Mouse (Mus musculus): ENCODE results near the gene Pvalb.

Pvalb gene

DNA sequence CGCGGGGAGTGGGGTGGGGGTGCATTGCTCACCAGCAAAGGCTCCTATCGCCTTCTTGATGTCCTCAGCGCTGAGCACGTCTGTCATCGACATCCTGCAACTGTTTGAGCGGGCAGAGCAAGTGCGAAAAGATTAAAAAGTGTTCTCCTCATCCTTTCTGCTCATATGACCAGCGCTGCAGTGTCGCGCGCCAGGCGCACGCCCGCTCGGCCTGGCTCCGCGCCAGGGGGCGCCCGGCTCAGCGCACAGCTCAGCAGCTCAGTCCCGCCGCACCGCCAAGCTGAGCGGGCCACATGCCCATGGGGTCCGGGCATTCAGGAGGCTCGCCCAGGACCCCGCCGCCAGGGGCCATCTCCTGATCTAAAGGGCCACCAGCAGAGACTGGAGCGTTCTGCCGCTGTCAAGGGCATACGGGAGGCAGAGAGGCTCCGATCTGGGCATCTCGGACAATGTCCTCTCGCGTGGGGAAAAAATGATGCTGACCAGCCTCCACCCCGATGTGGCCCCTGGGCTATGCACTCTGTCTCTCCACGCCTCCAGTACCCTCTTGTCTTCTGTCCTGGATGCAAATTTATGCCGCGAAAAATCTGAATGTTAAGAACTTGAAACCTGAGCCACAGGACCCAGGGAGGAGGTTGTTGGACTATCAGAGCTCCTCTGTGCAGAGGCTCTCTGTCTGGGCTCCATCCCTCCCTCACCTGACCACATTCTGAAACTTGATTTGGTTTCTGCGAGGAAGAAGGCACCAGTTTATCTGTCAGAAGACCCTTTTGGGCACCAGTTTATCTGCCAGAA is 1.9 kb downstream of the Pvalb start:
- in situ Hi-C loops (cut with MboI, MseI), result no loop called here

DNA sequence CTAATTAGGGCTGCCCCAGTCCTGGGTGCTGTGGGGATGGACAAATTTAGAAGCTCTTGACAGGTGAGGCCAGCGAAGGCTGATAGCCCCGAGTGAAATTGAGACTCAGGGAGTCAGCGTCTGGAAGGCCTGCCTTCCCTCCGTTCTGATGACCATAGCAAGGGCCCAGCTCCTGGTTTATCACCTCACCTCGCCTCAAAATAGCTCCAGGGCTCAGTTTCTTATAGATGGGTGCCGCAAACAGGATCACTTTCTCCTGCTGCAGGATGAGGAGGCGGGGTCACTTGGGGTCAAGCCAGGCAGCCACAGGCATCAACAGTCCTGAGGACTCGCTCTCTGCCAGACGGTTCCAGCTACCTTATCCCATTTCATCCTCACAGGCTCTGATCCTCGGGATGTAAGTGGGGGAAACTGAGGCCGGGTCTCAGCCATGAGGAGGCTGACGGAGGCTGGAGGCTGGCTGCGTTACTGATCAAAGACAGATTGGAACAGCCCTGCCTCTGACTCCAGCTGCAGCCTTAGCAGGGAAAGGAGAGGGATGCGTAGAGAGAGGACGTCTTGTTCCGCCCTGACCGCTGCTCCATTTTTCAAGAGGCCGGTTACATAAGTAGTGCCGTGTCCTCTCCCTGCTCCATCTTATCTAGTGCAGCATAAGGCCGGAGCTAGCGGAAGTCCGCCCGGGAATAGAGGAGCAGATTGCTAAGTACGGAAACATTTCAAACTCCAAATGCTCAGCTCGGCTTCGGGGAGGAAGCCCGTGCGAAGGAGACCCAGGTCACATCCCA is 10.9 kb downstream of the Pvalb start:
- in situ Hi-C loops (cut with MboI, MseI), result loop anchor here in 1 of 2 experiments (25.0 kb wide), 1 partner anchor 1292 kb away; no protein-coding TSS in a partner anchor

DNA sequence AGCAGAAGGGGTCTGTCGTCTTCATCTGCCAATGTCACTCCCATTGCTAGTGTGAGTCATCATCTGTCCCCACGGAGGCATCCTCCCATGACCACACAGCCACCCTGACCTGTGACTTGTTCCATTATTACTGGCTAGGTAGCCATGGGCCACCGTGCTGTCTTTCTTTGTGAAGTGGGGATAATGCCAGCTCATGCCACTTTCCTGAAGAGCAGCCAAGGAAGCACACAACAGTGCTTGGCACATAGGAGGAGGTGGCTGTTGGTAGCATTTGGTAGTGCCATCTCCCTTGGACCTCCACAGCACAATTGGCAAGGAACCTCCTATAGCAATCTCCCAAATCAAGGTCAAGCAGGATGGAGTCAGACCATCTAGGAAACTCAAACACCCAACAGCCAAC is 11.9 kb downstream of the Pvalb start:
- in situ Hi-C loops (cut with MboI, MseI), result loop anchor here in 1 of 2 experiments (25.0 kb wide), 1 partner anchor 1293 kb away; no protein-coding TSS in a partner anchor

DNA sequence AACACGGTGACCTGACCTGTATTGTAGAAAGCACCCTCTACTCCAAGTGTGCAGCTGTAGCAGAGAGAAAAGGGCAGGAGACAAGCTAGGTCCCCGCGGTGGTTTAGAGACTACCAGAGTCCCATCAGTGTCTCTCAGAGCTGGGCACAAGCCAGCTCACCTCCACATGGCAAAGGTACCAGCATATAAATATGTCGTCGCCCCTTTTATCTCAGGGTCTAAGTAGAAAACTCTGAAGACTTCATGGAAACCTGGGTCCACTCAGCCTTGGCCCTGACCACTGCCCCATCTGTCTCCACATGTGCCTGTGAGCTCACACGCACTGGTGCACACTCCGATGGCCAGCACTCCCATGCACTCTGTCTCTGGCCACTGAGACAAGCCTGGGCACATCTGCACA is 16.6 kb downstream of the Pvalb start:
- in situ Hi-C loops (cut with MboI, MseI), result loop anchor here (10.0 to 25.0 kb wide), 3 partner anchors 155 to 1298 kb away; partner anchors contain the start of gene Sstr3 (in 1 of the 2)

DNA sequence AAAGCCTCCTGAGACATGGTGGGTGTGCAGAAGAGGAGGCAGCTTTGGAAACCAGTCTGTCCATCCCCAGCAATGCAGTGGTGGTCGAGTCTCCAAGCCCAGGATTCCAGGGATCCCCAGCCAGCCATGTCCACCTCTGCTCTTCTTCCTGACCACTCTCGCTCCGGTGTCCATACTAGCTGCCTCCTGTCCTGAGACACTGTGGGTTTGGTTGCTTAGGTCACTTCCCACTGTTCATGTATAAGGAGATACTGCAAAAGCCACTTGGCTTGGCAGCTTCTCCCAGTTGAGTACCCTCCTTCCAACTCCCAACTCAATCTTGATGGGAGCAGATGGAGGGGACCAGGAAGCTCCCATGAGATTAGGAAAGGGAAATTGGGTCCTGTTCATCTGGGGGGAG is 17.7 kb downstream of the Pvalb start:
- in situ Hi-C loops (cut with MboI, MseI), result loop anchor here (10.0 to 25.0 kb wide), 3 partner anchors 156 to 1299 kb away; partner anchors contain the start of gene Sstr3 (in 1 of the 2)

DNA sequence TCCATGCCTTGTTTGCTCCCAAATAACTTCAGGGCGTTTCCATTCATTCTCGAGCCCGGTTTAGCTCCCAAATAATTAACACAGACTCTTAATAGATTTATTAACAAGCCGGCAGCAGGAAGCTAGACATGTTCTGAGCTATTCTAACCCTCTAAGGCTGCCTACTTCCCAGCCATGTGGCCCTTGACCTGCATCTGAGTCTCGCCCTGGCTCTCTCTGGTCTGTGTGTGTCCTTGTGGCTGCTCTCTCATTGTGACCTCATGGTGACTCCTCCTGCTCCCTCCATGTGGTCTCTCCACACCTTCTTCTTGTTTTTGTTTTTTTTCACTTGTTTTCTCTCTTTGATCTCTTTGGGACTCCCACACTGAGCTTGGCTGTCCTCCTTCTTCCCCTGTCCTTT is 19.3 kb downstream of the Pvalb start:
- in situ Hi-C loops (cut with MboI, MseI), result loop anchor here (10.0 to 25.0 kb wide), 3 partner anchors 158 to 1300 kb away; partner anchors contain the start of gene Sstr3 (in 1 of the 2)

DNA sequence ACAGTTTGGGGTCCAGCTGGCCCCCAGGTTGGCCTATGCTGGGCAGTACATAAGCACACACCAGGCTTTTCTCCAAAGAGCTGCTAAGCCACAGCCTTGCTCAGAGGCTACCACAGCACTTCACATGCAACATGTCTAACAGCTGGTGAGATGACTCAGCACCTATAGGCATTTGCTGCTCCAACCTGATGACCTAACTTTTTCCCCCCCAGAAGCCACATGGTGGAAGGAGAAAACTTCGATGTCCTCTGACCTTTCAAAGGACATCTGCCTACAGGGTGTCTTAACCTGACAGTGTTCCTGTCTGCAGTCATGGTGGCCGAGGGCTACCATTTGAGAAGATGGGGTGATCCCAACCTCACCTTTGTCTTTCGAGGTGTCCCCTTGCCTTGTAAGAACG is 20.6 kb downstream of the Pvalb start:
- in situ Hi-C loops (cut with MboI, MseI), result loop anchor here (10.0 to 25.0 kb wide), 3 partner anchors 159 to 1302 kb away; partner anchors contain the start of gene Sstr3 (in 1 of the 2)

DNA sequence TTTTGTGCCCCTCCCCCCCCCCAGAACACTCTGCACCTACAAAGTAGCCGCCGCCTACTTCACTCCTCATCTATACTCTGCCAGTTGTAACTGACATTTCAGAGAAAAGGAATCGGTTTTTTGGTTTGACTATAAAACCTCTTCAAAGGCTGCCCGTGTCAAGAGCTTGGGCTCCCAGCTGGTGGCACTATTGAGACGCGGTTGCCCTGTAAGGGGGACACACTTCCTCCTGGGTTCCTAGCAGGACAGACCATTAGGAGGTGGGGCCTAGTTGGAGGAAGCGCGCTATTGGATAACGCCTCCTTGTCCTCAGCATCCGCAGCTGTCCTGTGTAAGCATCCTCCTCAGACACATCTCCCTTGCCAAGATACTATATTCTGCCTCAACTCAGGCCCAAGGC is 21.3 kb downstream of the Pvalb start:
- in situ Hi-C loops (cut with MboI, MseI), result loop anchor here (5.0 to 25.0 kb wide), 4 partner anchors 62 to 1302 kb away; partner anchors contain the start of gene Sstr3 (in 1 of the 2)

DNA sequence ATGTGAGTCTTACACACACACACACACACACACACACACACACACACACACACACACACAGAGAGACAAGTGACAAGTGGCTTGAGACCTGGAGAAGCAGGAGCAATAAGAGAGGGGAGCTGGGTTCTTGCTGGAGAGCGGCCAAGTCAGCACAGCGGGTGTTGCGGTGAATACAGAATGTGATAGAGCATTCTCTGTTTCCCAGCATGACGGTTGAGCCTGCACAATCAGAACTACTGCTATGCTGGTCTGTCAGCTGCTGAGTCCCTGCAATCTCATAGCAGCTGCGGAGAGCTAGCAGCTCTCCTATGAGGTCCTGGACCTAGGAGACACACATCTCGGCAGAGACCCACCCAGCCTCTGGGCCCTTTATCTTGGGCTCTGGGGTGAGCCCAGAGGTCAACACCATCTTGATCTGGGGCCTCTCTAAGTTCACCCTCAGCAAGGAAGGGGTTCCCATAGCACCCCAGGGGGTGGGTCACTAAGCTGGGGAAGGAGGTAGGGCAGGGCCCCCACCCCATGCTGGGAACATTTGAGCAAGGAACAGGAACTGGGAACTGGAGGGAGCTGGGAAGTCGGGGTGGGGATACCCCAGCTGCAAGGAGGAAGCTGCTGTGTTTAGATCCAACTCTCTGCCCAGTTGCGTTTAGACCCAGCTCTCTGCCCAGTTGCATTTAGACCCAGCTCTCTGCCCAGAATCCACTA is 24.3 kb downstream of the Pvalb start:
- in situ Hi-C loops (cut with MboI, MseI), result loop anchor here (5.0 to 25.0 kb wide), 4 partner anchors 65 to 1305 kb away; partner anchors contain the start of gene Sstr3 (in 1 of the 2)

DNA sequence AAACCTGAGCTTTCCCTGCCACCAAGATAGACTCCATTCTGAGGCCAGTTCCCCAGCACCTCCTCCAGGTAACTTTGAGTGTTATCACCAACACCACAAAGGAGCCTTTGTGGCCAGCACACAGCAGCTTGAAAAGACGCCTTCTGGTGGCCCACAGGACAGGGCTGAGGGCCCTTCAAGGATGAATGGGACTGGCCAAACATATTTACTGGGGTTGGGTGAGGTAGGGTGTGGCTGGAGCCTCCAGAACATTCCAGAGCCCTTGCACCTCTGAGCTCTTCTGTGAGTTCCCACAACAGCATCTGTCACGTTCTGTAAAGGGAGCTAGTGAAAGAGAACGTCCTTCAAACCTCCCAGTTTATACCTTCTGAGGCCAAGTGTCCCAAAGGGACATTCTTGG is 26.4 kb downstream of the Pvalb start:
- in situ Hi-C loops (cut with MboI, MseI), result loop anchor here (5.0 to 25.0 kb wide), 5 partner anchors 68 to 1415 kb away; partner anchors contain the start of gene Sstr3 (in 1 of the 2)

DNA sequence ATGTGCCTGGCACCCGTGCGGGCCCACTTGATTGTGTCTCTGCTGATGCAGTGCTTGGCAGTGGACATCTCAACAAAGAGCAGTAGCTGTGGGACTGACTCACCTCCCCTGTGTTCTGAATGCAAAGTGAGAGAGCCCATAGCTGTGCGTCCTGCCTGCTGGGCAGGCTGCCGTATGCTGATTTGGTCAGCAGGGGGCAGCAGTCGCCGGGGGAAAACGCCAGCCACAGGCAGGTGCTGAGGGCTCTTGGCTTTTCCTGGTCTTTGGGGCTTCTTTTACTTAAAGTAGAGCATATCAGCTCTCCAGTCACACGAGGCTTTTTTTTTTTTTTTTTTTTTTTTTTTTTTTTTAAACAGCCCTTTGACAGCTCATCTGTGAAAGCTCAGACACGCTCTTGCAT is 27.8 kb downstream of the Pvalb start:
- in situ Hi-C loops (cut with MboI, MseI), result loop anchor here (10.0 to 25.0 kb wide), 2 partner anchors 1309 to 1416 kb away; no protein-coding TSS in a partner anchor

DNA sequence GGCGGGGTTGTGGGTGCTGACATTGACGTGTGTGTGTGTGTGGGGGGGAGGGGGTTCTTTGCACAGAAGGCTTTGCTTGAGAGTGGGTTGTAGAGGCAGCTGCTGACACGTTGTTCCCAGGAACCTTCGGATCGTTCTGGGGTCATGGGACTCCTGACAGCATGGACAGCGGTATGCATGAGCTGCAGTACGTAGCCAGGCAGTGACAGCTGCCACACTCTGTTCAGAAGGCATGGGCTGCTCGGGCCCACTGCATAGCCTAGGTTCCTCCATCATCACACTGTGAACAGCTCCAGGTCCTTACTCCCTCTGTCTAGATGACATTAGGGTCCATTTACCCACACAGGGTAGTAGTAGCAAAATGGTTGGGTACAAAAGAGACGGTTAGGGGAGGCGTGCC is 28.9 kb downstream of the Pvalb start:
- in situ Hi-C loops (cut with MboI, MseI), result loop anchor here (10.0 to 25.0 kb wide), 2 partner anchors 1310 to 1418 kb away; no protein-coding TSS in a partner anchor

DNA sequence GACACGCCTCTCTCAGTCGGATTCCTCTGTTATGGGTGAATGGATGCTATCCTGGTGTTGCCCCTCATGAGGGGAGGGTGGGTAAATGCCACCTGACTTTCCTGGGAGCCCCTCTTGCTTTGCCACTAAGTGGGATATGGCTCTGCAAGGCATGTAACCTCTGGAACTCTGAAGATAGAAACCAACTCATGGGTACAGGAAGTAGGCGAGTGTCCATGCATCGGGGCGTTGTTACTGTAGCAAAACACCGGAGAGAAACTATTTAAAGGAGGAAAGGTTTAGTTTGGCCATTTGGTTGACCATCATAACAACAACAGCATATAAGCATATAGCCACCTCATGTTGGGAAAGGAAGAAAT is 31.3 kb downstream of the Pvalb start:
- in situ Hi-C loops (cut with MboI, MseI), result loop anchor here (10.0 to 25.0 kb wide), 2 partner anchors 1312 to 1420 kb away; no protein-coding TSS in a partner anchor

DNA sequence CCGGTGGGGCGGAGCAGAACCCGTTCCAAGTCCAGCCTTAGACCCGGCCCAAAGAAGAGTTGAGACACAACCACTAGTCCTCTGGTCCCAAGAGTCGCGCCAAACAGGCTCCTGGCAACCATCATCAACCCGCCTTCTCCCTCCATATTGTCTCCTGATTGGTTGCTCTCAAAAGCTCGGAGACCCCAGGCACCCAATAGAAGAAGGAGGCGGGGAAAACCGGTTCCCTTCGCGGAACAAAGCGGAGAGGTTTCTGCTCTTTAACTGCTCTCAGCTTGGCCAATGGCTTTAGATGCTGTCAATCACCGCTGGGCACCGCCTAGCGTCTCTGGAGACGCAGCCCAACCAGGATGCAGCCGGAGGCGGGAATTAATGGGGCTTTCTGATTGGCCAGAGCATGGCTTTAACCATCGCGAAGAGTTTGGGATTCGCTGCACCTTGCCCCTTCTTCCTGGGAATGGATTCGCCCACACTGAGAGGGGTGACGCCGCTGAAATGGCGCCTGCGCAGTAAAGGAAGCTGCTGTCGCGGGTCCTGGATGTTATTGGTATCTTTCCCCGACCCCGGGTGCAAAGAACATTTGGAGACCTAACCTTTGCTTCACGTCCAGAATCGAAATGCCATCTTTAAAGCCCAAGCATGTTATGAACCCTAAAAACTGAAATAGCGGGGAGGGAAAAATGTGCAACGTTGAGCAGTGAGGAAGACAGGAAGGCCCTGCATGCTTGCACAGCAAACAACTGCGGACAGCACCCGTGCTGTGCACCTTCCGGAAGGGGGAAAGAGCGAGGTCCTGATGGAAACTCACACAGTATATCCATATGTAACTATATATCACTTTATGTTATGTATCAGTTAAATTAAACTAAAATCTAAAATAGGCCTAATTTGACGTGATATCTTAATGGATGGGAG is 32.0 kb downstream of the Pvalb start, which contains the start of gene Ift27:
Gene Ift27, minus strand, starts transcription at position 136 of the 915 bp plus-strand sequence.
- in situ Hi-C loops (cut with MboI, MseI), result loop anchor here in 1 of 2 experiments (10.0 kb wide), 1 partner anchor 1421 kb away; no protein-coding TSS in a partner anchor

DNA sequence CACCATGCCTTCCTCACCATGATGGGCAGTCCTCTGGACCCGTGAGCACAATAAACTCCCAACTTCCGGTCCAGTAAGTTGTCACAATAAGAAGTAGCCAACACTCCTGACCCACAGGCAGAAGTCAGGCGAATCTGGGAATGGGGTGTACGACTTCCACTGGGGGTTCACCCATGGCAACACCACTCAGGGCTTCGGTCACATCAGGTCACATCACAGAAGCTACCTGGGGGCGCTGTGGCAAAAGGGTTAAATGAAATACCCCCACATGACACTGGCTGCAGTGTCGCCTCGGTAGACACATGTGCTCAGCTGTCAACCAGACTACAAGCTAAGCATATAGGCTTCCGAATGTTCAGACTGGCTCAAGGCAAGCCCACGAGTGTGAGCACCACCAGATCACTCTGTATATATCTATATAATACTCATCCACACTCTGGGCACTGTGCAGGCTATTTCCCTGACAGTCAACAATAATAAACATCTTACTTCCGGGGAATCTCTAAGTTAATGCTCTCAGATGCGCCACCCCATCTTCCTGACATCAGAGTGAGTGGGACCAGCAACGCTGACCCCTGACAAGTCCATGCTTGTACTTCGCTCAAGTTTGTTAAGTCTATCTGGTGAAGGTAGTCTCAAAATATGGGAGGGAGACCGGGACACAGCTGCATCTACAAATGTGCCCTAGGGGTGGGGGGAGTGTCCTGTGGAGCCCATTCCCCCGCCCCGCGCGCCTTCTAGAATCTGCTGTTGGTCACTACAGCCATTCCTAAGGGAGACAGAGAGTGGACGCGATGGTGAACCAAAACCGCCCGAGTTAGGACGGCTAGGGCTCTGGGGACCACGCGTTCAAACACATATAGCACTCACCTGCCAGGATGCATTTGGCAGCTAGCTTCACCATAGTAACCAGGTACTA is 33.0 kb downstream of the Pvalb start:
- in situ Hi-C loops (cut with MboI, MseI), result loop anchor here in 1 of 2 experiments (10.0 kb wide), 1 partner anchor 1422 kb away; no protein-coding TSS in a partner anchor

DNA sequence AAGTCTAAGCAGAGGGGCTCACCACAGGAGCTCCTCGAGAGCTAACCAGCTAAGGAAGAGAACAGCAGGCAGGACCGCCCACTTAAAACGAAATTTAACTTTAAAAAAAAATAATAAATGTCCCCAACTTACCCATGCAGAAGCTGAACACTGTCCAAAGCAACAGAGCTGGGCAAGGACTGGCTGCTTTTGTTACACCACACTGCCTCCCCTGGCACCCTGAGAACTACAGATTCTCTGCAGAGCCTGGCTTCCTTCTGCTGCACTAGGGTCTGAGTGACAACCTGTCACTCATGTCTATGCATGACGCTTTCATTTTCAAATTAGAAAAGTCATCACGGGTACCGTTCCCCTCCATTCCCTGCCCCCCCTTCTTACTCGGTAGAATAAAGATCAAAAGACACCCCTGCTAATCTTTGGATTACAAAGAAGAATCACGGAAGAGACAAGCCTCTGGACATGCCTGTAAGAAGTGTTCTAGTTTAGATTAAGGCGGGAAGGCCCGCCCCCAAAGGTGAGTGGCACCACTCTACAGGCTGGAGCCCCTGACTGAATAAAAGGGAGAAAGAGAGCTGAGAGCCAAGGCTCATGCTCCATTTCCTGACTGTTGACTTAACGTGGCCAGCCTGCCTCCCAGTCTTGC is 33.8 kb downstream of the Pvalb start:
- in situ Hi-C loops (cut with MboI, MseI), result loop anchor here in 1 of 2 experiments (10.0 kb wide), 1 partner anchor 1422 kb away; no protein-coding TSS in a partner anchor

DNA sequence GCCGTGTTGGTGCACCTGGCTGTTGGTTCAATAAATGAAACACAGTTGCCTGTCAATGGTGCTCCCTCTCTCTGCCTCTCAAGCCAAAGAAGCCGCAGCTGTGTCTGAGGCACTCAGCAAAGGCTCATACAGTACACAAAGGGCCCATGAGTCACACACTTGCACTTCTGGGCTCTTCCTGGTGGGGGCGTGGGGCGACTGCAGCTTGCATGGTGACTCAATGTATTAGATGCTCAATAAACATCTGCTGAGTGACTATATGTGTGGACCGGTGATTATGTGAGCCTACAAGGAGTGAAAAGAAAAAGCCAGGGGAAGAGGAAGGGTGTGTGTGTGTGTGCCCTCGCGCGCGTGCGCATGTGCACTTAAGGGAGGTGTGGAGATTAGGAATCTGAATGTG is 34.5 kb downstream of the Pvalb start:
- in situ Hi-C loops (cut with MboI, MseI), result loop anchor here in 1 of 2 experiments (10.0 kb wide), 1 partner anchor 1423 kb away; no protein-coding TSS in a partner anchor

DNA sequence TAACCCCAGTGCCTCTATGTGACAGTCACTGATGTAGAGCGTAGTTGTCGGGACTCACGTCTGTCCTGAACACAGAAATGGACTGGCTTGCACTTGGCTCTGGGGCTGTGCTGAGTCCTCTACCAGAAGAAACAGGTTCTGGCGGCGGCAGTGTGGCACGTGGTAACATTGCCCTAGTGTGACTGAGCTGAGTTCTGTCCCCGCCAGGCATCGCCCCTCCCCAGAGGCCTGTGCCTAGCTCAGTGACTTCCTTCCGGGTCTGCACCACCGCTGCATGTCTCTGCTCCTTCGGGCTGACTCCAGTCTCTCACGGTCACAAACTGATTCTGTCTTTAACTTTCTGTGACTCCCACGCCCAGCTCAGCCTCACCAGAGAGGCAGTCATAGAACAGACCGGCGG is 35.5 kb downstream of the Pvalb start:
- in situ Hi-C loops (cut with MboI, MseI), result loop anchor here in 1 of 2 experiments (10.0 kb wide), 1 partner anchor 1424 kb away; no protein-coding TSS in a partner anchor

Data from T-helper 17 cell (primary cell).